Mouse (Mus musculus): Measurements from ENCODE around the gene Tmeff1.

DNA sequence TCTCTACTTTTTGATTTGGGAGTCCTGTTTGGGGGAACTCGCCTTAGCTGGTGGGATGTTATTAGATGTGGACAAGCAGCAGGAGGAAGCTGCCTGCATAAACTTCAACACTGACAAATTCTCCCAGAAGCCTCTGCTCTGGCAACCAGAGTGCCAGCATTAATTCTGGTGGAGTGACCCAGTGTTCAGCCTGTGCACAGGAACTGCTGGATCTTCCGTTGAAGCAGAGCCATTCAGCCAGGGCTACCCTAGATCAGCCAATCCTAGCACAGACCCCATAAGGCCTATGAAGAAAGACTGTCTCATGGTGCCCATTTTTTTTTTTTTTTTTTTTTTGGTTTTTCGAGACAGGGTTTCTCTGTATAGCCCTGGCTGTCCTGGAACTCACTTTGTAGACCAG lies 3.0 kb upstream of the Tmeff1 start:
- TF ChIP-seq GATA1 (IDR thresholded peaks at IDR 0.05; ENCODE audit: borderline replicate concordance, low read length) (no peak), FLI1 (IDR thresholded peaks at IDR 0.05; ENCODE audit: low read length) (no peak)
